Mouse (Mus musculus) heart, adult 2 months (tissue): ENCODE measurements around the gene Gm13278. TPM values are rescaled to one million over a fixed set of nuclear protein-coding genes. Genes with fewer than 3 reads are reported as not detected.
"Not testable (repeated sequence)": the region's sequence is repeated elsewhere in the genome, so short reads cannot be mapped to it uniquely, and the experiment has no call there.

Source experiments
- DNase-seq, 2 experiments: peaks; one replicate each; pipeline ENCODE4 v3.0.0; 2021
- H3K27ac ChIP-seq: fragments of 200-600 bp; 2 replicates; pipeline ENCODE4 v1.8.1; 2022
- H3K27me3 ChIP-seq: fragments of 200-500 bp; 2 replicates; pipeline ENCODE4 v1.6.1; 2012; ENCODE audit warnings: mild to moderate bottlenecking, low read length, inconsistent platforms, mixed read lengths; ENCODE audit not compliant: control insufficient read depth, insufficient read depth
- H3K36me3 ChIP-seq: fragments of 200-500 bp; 2 replicates; pipeline ENCODE4 v1.6.1; 2012; ENCODE audit warnings: low read length, inconsistent platforms; ENCODE audit not compliant: control insufficient read depth, insufficient read depth
- H3K4me1 ChIP-seq: fragments of 200-500 bp; 2 replicates; pipeline ENCODE4 v1.6.1; 2011; ENCODE audit warnings: low read length; ENCODE audit not compliant: control insufficient read depth, insufficient read depth
- H3K4me3 ChIP-seq: fragments of 200-600 bp; 2 replicates; pipeline ENCODE4 v1.8.1; 2022
- H3K79me2 ChIP-seq: fragments of 200-500 bp; replicated peaks from 2 replicates; pipeline ENCODE4 v1.6.1; 2012; ENCODE audit warnings: mild to moderate bottlenecking, inconsistent platforms, low read length, moderate library complexity, mixed read lengths; ENCODE audit not compliant: control insufficient read depth, insufficient read depth
- H3K9ac ChIP-seq: fragments of 200-500 bp; 2 replicates; pipeline ENCODE4 v1.6.1; 2012; ENCODE audit warnings: low read depth, mild to moderate bottlenecking, control low read depth, inconsistent platforms, low read length, mixed read lengths
- CTCF ChIP-seq: fragments of 200-600 bp; IDR thresholded peaks from 2 replicates; pipeline ENCODE4 v1.8.1; 2022; ENCODE audit warnings: antibody characterized with exemption, mild to moderate bottlenecking, moderate library complexity
- EP300 ChIP-seq: fragments of 200-500 bp; IDR thresholded peaks from 2 replicates; pipeline ENCODE4 v1.6.1; 2011; ENCODE audit warnings: low read depth, low read length, control low read depth; ENCODE audit not compliant: insufficient read depth
- POLR2A ChIP-seq: fragments of 200-500 bp; IDR thresholded peaks from 2 replicates; pipeline ENCODE4 v1.6.1; 2011; ENCODE audit warnings: mild to moderate bottlenecking, low read depth, low read length, control low read depth; ENCODE audit not compliant: insufficient read depth
- WGBS: fragments of 180-500 bp; shearing (Covaris S2); methylation state at CpG from one replicate; pipeline ENCODE4 v1.1.7; 2018; 5-methylcytosine and 5-hydroxymethylcytosine counted together
- intact Hi-C: fragments of 180-260 bp; cut with DNase I; formaldehyde crosslinking; loops from one replicate; pipeline ENCODE4 v1.15.1; 2025
- polyA plus RNA-seq: library from polyadenylated mRNA; depleted of rRNA; stranded (reverse); fragments of >200 nt; gene quantifications from 2 replicates; pipeline ENCODE4 v1.2.3, GENCODE M21; 2012
- total RNA-seq, 2 experiments: library from RNA; stranded (reverse); gene quantifications; 2 replicates each; pipeline ENCODE4 v1.2.3; 2021

Gm13278 gene
- total and polyA plus RNA-seq, 3 experiments: not detected

GRCm38 (mm10) chr4:88757628-88758031, 33.7 kb upstream of the Gm13278 start:
- H3K9ac ChIP-seq: peak overlapping the region; percentile 82
- 0% methylated on average over 16 of the region's 21 CpGs for WGBS
- intact Hi-C loops: loop anchor here (2.0 kb wide), 1 partner anchor 19 kb away; no protein-coding TSS in a partner anchor

DNA sequence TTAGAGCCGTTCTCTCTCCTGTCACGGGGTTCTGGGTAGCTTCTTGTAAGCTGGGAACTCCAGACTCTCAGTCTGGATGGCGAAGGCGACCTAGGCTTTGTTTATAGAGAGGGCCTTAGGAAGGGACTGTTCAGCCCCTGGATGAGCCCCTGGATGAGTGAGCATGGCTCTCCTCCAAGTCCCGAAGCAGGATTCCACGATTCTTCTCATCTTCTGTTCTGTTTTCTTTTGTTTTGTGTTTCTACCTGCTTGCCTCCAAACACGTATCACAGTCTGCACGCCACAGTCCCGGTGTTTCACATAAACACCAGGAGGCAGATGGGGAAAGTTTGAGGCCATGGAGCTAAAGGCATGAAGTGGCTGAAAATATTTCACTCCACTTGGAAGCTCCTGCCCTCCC, 32.6 kb upstream of the Gm13278 start:
- H3K9ac ChIP-seq, H3K36me3 ChIP-seq, H3K27ac ChIP-seq, H3K27me3 ChIP-seq, intact Hi-C loops, H3K4me1 ChIP-seq, DNase-seq, H3K79me2 ChIP-seq, H3K4me3 ChIP-seq: not testable (repeated sequence)
- 88% methylated on average over 9 of the region's 9 CpGs for WGBS

More at GRCm38 (mm10) chr4:88757628-88758031, 33.7 kb upstream of the Gm13278 start:
- H3K4me3 ChIP-seq: peak overlapping the region; percentile 47
- TF ChIP-seq POLR2A: peak; percentile 61; the same call in 1 of the 2 replicates
- TF ChIP-seq CTCF: peak; percentile 66
- peak; percentile 89 to 92 for DNase-seq
- H3K36me3 ChIP-seq, H3K4me1 ChIP-seq, H3K79me2 ChIP-seq, H3K27me3 ChIP-seq: not testable (repeated sequence)
- peak overlapping the region; percentile 77 for H3K27ac ChIP-seq

GRCm38 (mm10) chr4:88759610-88760268, 31.6 kb upstream of the Gm13278 start, which contains the start of gene Gm13283:
Gm13283 (plus strand) TSS chr4:88760119.
- H3K4me1 ChIP-seq, H3K27me3 ChIP-seq, H3K79me2 ChIP-seq, H3K4me3 ChIP-seq, intact Hi-C loops, H3K36me3 ChIP-seq: not testable (repeated sequence)
- Histone ChIP-seq H3K9ac (peak within 1 kb of the TSS; percentile 43; the same call in 1 of the 2 replicates), H3K27ac (peak within 1 kb of the TSS; percentile 40; the same call in 1 of the 2 replicates)
- peak in 1 of 2 experiments; percentile 44 for DNase-seq
- WGBS: 13% methylated on average over 11 of the region's 14 CpGs

- Histone ChIP-seq H3K27ac (peak overlapping the region; percentile 40; the same call in 1 of the 2 replicates), H3K9ac (peak overlapping the region; percentile 43; the same call in 1 of the 2 replicates)
- peak; percentile 84 to 89 for DNase-seq
- TF ChIP-seq POLR2A (peak; percentile 80), CTCF (peak; percentile 69)
- H3K4me1 ChIP-seq, H3K36me3 ChIP-seq, H3K79me2 ChIP-seq, H3K4me3 ChIP-seq, intact Hi-C loops, H3K27me3 ChIP-seq: not testable (repeated sequence)
- 1% methylated on average over 23 of the region's 28 CpGs for WGBS
Measured at GRCm38 (mm10) chr4:88760431-88760830, 30.9 kb upstream of the Gm13278 start.

DNA sequence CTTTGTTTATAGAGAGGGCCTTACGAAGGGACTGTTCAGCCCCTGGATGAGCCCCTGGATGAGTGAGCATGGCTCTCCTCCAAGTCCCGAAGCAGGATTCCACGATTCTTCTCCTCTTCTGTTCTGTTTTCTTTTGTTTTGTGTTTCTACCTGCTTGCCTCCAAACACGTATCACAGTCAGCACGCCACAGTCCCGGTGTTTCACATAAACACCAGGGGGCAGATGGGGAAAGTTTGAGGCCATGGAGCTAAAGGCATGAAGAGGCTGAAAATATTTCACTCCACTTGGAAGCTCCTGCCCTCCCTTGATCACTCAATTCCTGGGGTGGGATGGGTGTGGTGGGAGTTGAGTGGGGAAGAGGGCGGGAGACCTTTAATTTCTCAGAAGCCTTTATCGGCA, 29.6 kb upstream of the Gm13278 start:
- H3K79me2 ChIP-seq, H3K4me1 ChIP-seq, H3K27ac ChIP-seq, H3K9ac ChIP-seq, H3K4me3 ChIP-seq, H3K36me3 ChIP-seq, intact Hi-C loops, H3K27me3 ChIP-seq: not testable (repeated sequence)
- 67% methylated on average over 6 of the region's 8 CpGs for WGBS
- peak; percentile 60 to 72 for DNase-seq
- TF ChIP-seq CTCF: peak; percentile 31; the same call in 1 of the 2 replicates

- 41% methylated on average over 9 of the region's 9 CpGs for WGBS
- H3K9ac ChIP-seq, H3K27ac ChIP-seq, intact Hi-C loops, H3K4me1 ChIP-seq, H3K4me3 ChIP-seq, H3K79me2 ChIP-seq, H3K27me3 ChIP-seq, H3K36me3 ChIP-seq: not testable (repeated sequence)
- DNase-seq: peak in 1 of 2 experiments; percentile 43
Measured at GRCm38 (mm10) chr4:88762341-88762740, 29.0 kb upstream of the Gm13278 start.

GRCm38 (mm10) chr4:88763384-88764018, 27.8 kb upstream of the Gm13278 start:
- H3K4me3 ChIP-seq, H3K27me3 ChIP-seq, H3K79me2 ChIP-seq, H3K36me3 ChIP-seq, H3K4me1 ChIP-seq, H3K9ac ChIP-seq, intact Hi-C loops, H3K27ac ChIP-seq: not testable (repeated sequence)
- TF ChIP-seq EP300: 0 out of 2 replicates have a peak, but pooled peaks have one; percentile 30
- TF ChIP-seq POLR2A: peak; percentile 71; the same call in 1 of the 2 replicates
- TF ChIP-seq CTCF: peak; percentile 71
- WGBS: 4% methylated on average over 40 of the region's 42 CpGs
- DNase-seq: peak; percentile 72 to 81

- H3K79me2 ChIP-seq, intact Hi-C loops, DNase-seq, H3K4me3 ChIP-seq, H3K4me1 ChIP-seq, H3K27ac ChIP-seq, H3K36me3 ChIP-seq, H3K27me3 ChIP-seq, H3K9ac ChIP-seq: not testable (repeated sequence)
- no CpG with 5 or more reads among the region's 32 CpGs for WGBS
Measured at GRCm38 (mm10) chr4:88773534-88773933, 17.8 kb upstream of the Gm13278 start, which contains the start of gene Gm13290. Gm13290 (plus strand) TSS chr4:88773834.

DNA sequence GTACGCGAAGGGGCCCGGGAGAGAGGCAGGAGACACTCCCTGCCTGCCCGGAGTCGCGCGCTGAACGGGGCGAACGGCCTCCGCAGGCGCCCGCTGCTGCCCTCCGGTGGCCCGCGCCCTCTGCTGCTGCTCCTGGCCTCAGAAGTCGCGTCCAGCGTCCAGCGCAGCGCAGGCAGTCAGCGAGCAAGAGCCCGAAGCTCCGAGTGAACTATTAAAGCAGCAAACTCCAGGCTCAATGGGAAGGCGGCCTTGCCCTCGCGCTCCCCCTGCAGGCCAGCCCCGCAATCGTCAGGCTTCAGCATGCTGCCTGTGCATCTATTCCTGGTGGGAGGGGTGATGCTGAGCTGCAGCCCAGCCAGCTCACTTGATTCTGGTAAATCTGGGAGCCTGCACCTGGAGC, 14.7 kb upstream of the Gm13278 start, which contains the start of gene Gm13289:
Gm13289 (plus strand) TSS at position 301 of the 400 bp plus-strand sequence.
- H3K27me3 ChIP-seq, intact Hi-C loops, H3K27ac ChIP-seq, DNase-seq, H3K4me3 ChIP-seq, H3K4me1 ChIP-seq, H3K79me2 ChIP-seq, H3K36me3 ChIP-seq, H3K9ac ChIP-seq: not testable (repeated sequence)
- WGBS: no CpG with 5 or more reads among the region's 29 CpGs
